In genomic region chr1:32172506-32173239, GRCm38 (mm10) we compare ENCODE assay signal across 8 mouse cellular contexts. TPM values are rescaled to one million over a fixed set of nuclear protein-coding genes. Genes with fewer than 3 reads are reported as not detected.
DNase-seq lines count a peak whose midpoint lies in the region; ATAC-seq and TF ChIP-seq lines count a peak whose summit lies in the region.

Gene Khdrbs2, plus strand, starts transcription at chr1:32172714.

- no peaks in the 10 kb centered on the region for H3K36me3 ChIP-seq in megakaryocyte, embryonic 14.5 days (replicated peaks; ENCODE audit: low read length)
- no peaks in the 10 kb centered on the region for H3K36me3 ChIP-seq in embryonic facial prominence, embryonic 14.5 days (ENCODE audit: control insufficient read depth, insufficient read depth, low read length)
- no peaks in the 10 kb centered on the region for H3K36me3 ChIP-seq in heart, embryonic 12.5 days
- no peaks in the 10 kb centered on the region for H3K36me3 ChIP-seq in kidney, embryonic 15.5 days
- no peaks in the 10 kb centered on the region for H3K36me3 ChIP-seq in limb, embryonic 12.5 days
- H3K36me3 ChIP-seq in midbrain, embryonic 16.5 days (ENCODE audit: control insufficient read depth, insufficient read depth, low read length), result no peaks in the 10 kb centered on the region
- H3K36me3 ChIP-seq in testis, adult 2 months (ENCODE audit: control insufficient read depth, insufficient read depth, low read length), result no peaks in the 10 kb centered on the region

- no peak for TF ChIP-seq POLR2A in testis, adult 2 months (IDR thresholded peaks at IDR 0.05; ENCODE audit: control insufficient read depth, low read depth, low read length)

- H3K9ac ChIP-seq in embryonic facial prominence, embryonic 14.5 days (ENCODE audit: low read depth, low read length), result peak within 1 kb of the TSS; percentile 57
- H3K9ac ChIP-seq in heart, embryonic 12.5 days, result peak within 1 kb of the TSS; percentile 65
- H3K9ac ChIP-seq in kidney, embryonic 15.5 days, result peak within 1 kb of the TSS; percentile 46
- peak within 1 kb of the TSS; percentile 45 for H3K9ac ChIP-seq in limb, embryonic 12.5 days (replicated peaks)
- peak within 1 kb of the TSS; percentile 81 for H3K9ac ChIP-seq in midbrain, embryonic 16.5 days (ENCODE audit: low read depth, low read length)

- H3K4me2 ChIP-seq in embryonic facial prominence, embryonic 14.5 days (ENCODE audit: low read depth, low read length), result peak within 1 kb of the TSS; percentile 88
- H3K4me2 ChIP-seq in heart, embryonic 12.5 days, result peak within 1 kb of the TSS; percentile 94
- H3K4me2 ChIP-seq in kidney, embryonic 15.5 days, result peak within 1 kb of the TSS; percentile 95
- H3K4me2 ChIP-seq in limb, embryonic 12.5 days, result peak within 1 kb of the TSS; percentile 86
- H3K4me2 ChIP-seq in midbrain, embryonic 16.5 days (ENCODE audit: low read length), result peak within 1 kb of the TSS; percentile 68

- peaks cover 15% of the 10 kb centered on the region for H3K27me3 ChIP-seq in megakaryocyte, embryonic 14.5 days (replicated peaks)
- H3K27me3 ChIP-seq in embryonic facial prominence, embryonic 14.5 days (replicated peaks; ENCODE audit: control insufficient read depth, insufficient read depth, low read length), result peaks cover 21% of the 10 kb centered on the region; the same call in 1 of the 2 replicates
- H3K27me3 ChIP-seq in heart, embryonic 12.5 days (replicated peaks), result peaks cover 7% of the 10 kb centered on the region; the same call in 1 of the 2 replicates
- peaks cover 21% of the 10 kb centered on the region for H3K27me3 ChIP-seq in kidney, embryonic 15.5 days
- H3K27me3 ChIP-seq in limb, embryonic 12.5 days, result peaks cover 13% of the 10 kb centered on the region
- no peaks in the 10 kb centered on the region for H3K27me3 ChIP-seq in midbrain, embryonic 16.5 days (ENCODE audit: control insufficient read depth, insufficient read depth, low read depth, low read length)
- no peaks in the 10 kb centered on the region for H3K27me3 ChIP-seq in testis, adult 2 months (ENCODE audit: control insufficient read depth, insufficient read depth, low read length)

- H3K4me1 ChIP-seq in megakaryocyte, embryonic 14.5 days, result peaks cover 9% of the 10 kb centered on the region
- no peaks in the 10 kb centered on the region for H3K4me1 ChIP-seq in embryonic facial prominence, embryonic 14.5 days (ENCODE audit: control insufficient read depth, insufficient read depth, low read length)
- H3K4me1 ChIP-seq in heart, embryonic 12.5 days (replicated peaks), result 0 out of 2 replicates have a peak, but pooled peaks cover 3% of the 10 kb centered on the region
- peaks cover 10% of the 10 kb centered on the region for H3K4me1 ChIP-seq in kidney, embryonic 15.5 days
- no peaks in the 10 kb centered on the region for H3K4me1 ChIP-seq in limb, embryonic 12.5 days (replicated peaks)
- peaks cover 4% of the 10 kb centered on the region; the same call in 1 of the 2 replicates for H3K4me1 ChIP-seq in midbrain, embryonic 16.5 days (ENCODE audit: control insufficient read depth, insufficient read depth, low read length)
- H3K4me1 ChIP-seq in testis, adult 2 months (ENCODE audit: control insufficient read depth, insufficient read depth, low read length), result peaks cover 4% of the 10 kb centered on the region

- under 1% methylated on average over 42 of the region's 53 CpGs for WGBS in embryonic facial prominence, embryonic 14.5 days
- WGBS in heart, embryonic 12.5 days, result under 1% methylated on average over 53 of the region's 53 CpGs
- WGBS in kidney, embryonic 15.5 days, result under 1% methylated on average over 53 of the region's 53 CpGs
- WGBS in limb, embryonic 12.5 days, result under 1% methylated on average over 53 of the region's 53 CpGs
- WGBS in midbrain, embryonic 16.5 days, result under 1% methylated on average over 53 of the region's 53 CpGs

- peak; percentile 96 for DNase-seq in embryonic facial prominence, embryonic 14.5 days (ENCODE audit: low spot score)

- no peak for TF ChIP-seq CTCF in testis, adult 2 months (IDR thresholded peaks at IDR 0.05; ENCODE audit: control insufficient read depth, insufficient read depth, insufficient replicate concordance, low read depth, low read length)

- H3K9me3 ChIP-seq in megakaryocyte, embryonic 14.5 days, result peaks cover 8% of the 10 kb centered on the region; the same call in 1 of the 2 replicates
- H3K9me3 ChIP-seq in embryonic facial prominence, embryonic 14.5 days (ENCODE audit: control insufficient read depth, low read length), result no peaks in the 10 kb centered on the region
- no peaks in the 10 kb centered on the region for H3K9me3 ChIP-seq in heart, embryonic 12.5 days (replicated peaks)
- no peaks in the 10 kb centered on the region for H3K9me3 ChIP-seq in kidney, embryonic 15.5 days (replicated peaks)
- no peaks in the 10 kb centered on the region for H3K9me3 ChIP-seq in limb, embryonic 12.5 days
- no peaks in the 10 kb centered on the region for H3K9me3 ChIP-seq in midbrain, embryonic 16.5 days (replicated peaks; ENCODE audit: control insufficient read depth, low read length, poor library complexity, severe bottlenecking)

- no peak within 1 kb of the TSS for H3K27ac ChIP-seq in embryonic facial prominence, embryonic 14.5 days (replicated peaks; ENCODE audit: low read depth, low read length)
- no peak within 1 kb of the TSS for H3K27ac ChIP-seq in heart, embryonic 12.5 days (ENCODE audit: poor library complexity, severe bottlenecking)
- H3K27ac ChIP-seq in kidney, embryonic 15.5 days, result no peak within 1 kb of the TSS
- no peak within 1 kb of the TSS for H3K27ac ChIP-seq in limb, embryonic 12.5 days
- H3K27ac ChIP-seq in midbrain, embryonic 16.5 days (ENCODE audit: low read length), result peak within 1 kb of the TSS; percentile 86
- H3K27ac ChIP-seq in testis, adult 2 months (ENCODE audit: control insufficient read depth, insufficient read depth, low read depth, low read length), result no peak within 1 kb of the TSS

- peak within 1 kb of the TSS; percentile 83 for H3K4me3 ChIP-seq in megakaryocyte, embryonic 14.5 days (replicated peaks)
- peak within 1 kb of the TSS; percentile 61 for H3K4me3 ChIP-seq in embryonic facial prominence, embryonic 14.5 days (ENCODE audit: low read depth, low read length)
- H3K4me3 ChIP-seq in heart, embryonic 12.5 days, result peak within 1 kb of the TSS; percentile 57
- peak within 1 kb of the TSS; percentile 59 for H3K4me3 ChIP-seq in kidney, embryonic 15.5 days (replicated peaks)
- H3K4me3 ChIP-seq in limb, embryonic 12.5 days (replicated peaks), result peak within 1 kb of the TSS; percentile 52
- H3K4me3 ChIP-seq in midbrain, embryonic 16.5 days (ENCODE audit: low read depth, low read length), result peak within 1 kb of the TSS; percentile 60
- peak within 1 kb of the TSS; percentile 58 for H3K4me3 ChIP-seq in testis, adult 2 months (ENCODE audit: control insufficient read depth, low read depth, low read length)

- no peak for ATAC-seq in megakaryocyte, adult 5-6 weeks (ENCODE audit: poor library complexity, severe bottlenecking)
- ATAC-seq in embryonic facial prominence, embryonic 14.5 days (ENCODE audit: low read depth), result peak; percentile 100
- peak; percentile 97 for ATAC-seq in heart, embryonic 12.5 days (ENCODE audit: insufficient number of reproducible peaks, low FRiP score)
- ATAC-seq in kidney, embryonic 15.5 days (replicated peaks; ENCODE audit: low FRiP score), result peak; percentile 100
- ATAC-seq in limb, embryonic 12.5 days (ENCODE audit: insufficient number of reproducible peaks, insufficient read depth, low FRiP score, low TSS enrichment, low read depth), result peak; percentile 100
- peak; percentile 99 for ATAC-seq in midbrain, embryonic 16.5 days

RNA-seq across cellular contexts. Expression of gene Khdrbs2, which starts in this region (rescaled TPM):
- not detected in 2 replicates for polyA plus RNA-seq in megakaryocyte, embryonic 14.5 days (2012; ENCODE audit: insufficient read depth, low replicate concordance)
- not detected in 2 replicates for total RNA-seq in megakaryocyte, adult 5-6 weeks (2015)
- not detected in 2 replicates for total RNA-seq in megakaryocyte, adult 5-6 weeks (2017)
- polyA plus RNA-seq in embryonic facial prominence, embryonic 14.5 days (2014; fragmentation: Nextera tagmentation; extraction: Ambion mirVana), result 4.0 and 7.3 TPM in 2 replicates
- 1.2 and 1.8 TPM in 2 replicates for polyA plus RNA-seq in heart, embryonic 12.5 days (2016; fragmentation: Nextera tagmentation; extraction: Ambion mirVana)
- 2.0 and 2.4 TPM in 2 replicates for polyA plus RNA-seq in kidney, embryonic 15.5 days (2015; fragmentation: Nextera tagmentation; extraction: Ambion mirVana)
- polyA plus RNA-seq in limb, embryonic 12.5 days (2016; fragmentation: Nextera tagmentation; extraction: Ambion mirVana), result 2.2 and 2.9 TPM in 2 replicates
- polyA plus RNA-seq in midbrain, embryonic 16.5 days (2015; fragmentation: Nextera tagmentation; extraction: Ambion mirVana), result 58.1 and 63.2 TPM in 2 replicates
- polyA plus RNA-seq in testis, adult 2 months (2012; rRNA removed), result 0.04 and 0.09 TPM in 2 replicates
